Mouse (Mus musculus) testis, adult 2 months (tissue): Measurements from ENCODE around the gene Cnnm4.

ENCODE experiments used
- CTCF ChIP-seq: fragments of 200-500 bp; IDR thresholded peaks from 2 replicates; pipeline ENCODE4 v1.5.1; 2012; ENCODE audit warnings: low read depth, mild to moderate bottlenecking, inconsistent platforms, low read length, moderate library complexity; ENCODE audit not compliant: control insufficient read depth, insufficient read depth, insufficient replicate concordance
- POLR2A ChIP-seq: fragments of 200-500 bp; IDR thresholded peaks from 2 replicates; pipeline ENCODE4 v1.6.1; 2012; ENCODE audit warnings: low read depth, mild to moderate bottlenecking, inconsistent platforms, low read length, moderate library complexity; ENCODE audit not compliant: control insufficient read depth

- TF ChIP-seq CTCF (peak; percentile 16), POLR2A (peak; percentile 46; the same call in 1 of the 2 replicates)
Measured at GRCm38 (mm10) chr1:36556553-36557456, 85.4 kb downstream of the Cnnm4 start.
